Mouse (Mus musculus) adipocyte (in vitro differentiated cells): Measurements from ENCODE around the gene Zdhhc21.

Experiments used
- DNase-seq: peaks from one replicate; pipeline ENCODE4 v3.0.0-alpha.2; 2016; ENCODE audit warnings: low spot score

The Zdhhc21 gene

GRCm38 (mm10) chr4:82765513-82766216 is 94.1 kb downstream of the Zdhhc21 start:
- no peak for DNase-seq

- DNase-seq, result no peak
Measured at GRCm38 (mm10) chr4:82763586-82763985, 96.2 kb downstream of the Zdhhc21 start.

DNA sequence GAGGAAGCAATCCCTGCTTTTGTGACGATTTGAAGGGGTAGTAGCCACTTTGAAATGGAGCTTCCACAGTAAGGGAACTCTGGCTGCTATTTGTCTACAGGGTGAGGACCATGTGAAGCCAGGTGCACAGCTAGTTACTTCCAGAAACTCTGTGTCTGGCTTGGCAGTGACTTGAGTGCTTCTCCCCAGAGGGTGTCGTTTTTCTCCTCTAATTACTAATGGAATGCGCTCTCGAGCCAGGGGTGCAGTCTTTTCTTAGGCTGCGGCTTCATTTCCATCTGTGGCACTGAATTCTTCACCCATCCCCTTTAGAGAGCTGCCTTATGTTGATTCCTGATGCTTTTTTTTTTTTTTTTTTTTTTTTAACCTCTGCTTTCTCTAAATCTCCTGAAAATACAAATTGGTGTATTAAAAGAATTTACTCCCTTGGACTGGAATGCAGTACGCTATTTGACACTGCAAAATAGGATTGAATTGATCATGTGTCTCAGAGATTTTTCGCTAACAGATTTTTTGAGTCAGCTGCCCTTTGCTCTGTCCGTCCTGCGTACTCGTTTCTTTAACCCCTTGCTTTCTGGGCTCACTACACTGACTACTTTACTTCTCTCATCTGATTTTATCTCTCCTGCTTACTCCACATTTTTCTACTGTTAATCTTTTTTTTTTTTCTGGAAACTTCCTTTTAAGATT is 97.2 kb downstream of the Zdhhc21 start:
- no peak for DNase-seq

DNA sequence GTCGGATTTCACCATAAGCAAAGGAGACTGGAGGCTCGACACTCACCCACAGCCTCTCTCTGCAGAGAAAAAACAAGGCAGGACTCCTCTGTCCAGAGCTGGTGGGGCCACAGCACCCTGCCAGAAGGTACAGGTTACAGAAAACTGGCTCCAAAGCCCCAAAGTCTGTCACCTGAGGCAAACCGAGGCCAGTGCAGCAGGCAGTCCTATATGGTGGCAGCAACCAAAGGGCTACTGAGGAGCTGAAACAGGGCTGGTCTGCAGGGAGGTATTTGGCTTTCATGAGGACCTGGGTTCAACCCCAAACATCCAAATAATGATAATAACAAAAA is 103.5 kb downstream of the Zdhhc21 start:
- DNase-seq, result no peak

DNA sequence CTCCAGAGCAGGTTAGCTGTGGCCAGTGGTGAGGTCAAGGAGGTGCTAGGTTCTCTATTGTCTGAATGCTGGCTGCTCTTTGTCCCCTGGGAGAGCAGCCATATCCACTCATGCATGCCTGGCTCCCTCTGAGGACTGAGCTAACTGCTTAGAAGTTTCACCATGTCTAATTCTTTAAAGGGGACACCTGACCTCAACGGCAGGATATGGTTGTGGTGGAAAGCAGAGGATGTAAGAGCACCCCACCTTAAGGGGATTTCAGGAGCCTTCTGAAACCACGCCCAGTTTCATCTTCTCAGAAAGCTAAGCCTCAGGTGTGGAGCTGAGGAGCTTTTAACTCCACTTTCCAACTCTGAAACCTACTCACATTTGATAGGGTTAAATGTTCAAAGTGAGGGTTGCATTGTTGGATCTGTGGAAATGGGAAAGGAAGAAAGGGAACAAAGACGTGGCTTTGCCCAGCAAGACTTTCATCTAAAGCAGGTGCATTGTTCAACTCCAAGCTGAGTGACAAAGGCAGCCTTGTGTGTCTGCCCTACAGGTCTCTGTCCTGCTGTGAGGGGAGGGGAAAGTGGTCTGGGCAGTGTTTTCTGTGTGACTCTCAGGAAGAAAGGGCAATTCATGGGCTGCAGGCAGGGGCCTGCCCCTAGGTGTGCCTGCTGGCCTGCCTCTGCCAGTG is 104.0 kb downstream of the Zdhhc21 start:
- no peak for DNase-seq
